Mouse (Mus musculus): ENCODE data around the gene Cerk.
A peak's percentile ranks its signal among the peaks of the same experiment; 100 is the strongest.
"Not testable (repeated sequence)": the region's sequence is repeated elsewhere in the genome, so short reads cannot be mapped to it uniquely, and the experiment has no call there.

Gene Cerk

GRCm38 (mm10) chr15:86109650-86110211 lies 76.2 kb downstream of the Cerk start:
- DNase-seq, result no peak

- no peak for DNase-seq
Measured at GRCm38 (mm10) chr15:86109245-86109644, 76.7 kb downstream of the Cerk start.

- DNase-seq, result peak; percentile 47
Measured at GRCm38 (mm10) chr15:86107831-86108471, 78.0 kb downstream of the Cerk start.

GRCm38 (mm10) chr15:86105751-86106150 lies 80.2 kb downstream of the Cerk start:
- no peak for DNase-seq

GRCm38 (mm10) chr15:86105345-86105697 lies 80.6 kb downstream of the Cerk start:
- DNase-seq, result no peak

- no peak for DNase-seq
Measured at GRCm38 (mm10) chr15:86104401-86105344, 81.3 kb downstream of the Cerk start.

- DNase-seq, result no peak
Measured at GRCm38 (mm10) chr15:86102308-86102707, 83.6 kb downstream of the Cerk start.

GRCm38 (mm10) chr15:86101585-86101984 lies 84.4 kb downstream of the Cerk start:
- no peak for DNase-seq

GRCm38 (mm10) chr15:86097871-86098270 lies 88.1 kb downstream of the Cerk start:
- peak; percentile 29 for DNase-seq

GRCm38 (mm10) chr15:86096604-86097020 lies 89.3 kb downstream of the Cerk start:
- not testable (repeated sequence) for DNase-seq

- DNase-seq, result no peak
Measured at GRCm38 (mm10) chr15:86095722-86096603, 90.0 kb downstream of the Cerk start.

GRCm38 (mm10) chr15:86094324-86095121 lies 91.4 kb downstream of the Cerk start:
- DNase-seq, result no peak

GRCm38 (mm10) chr15:86093236-86093635 lies 92.7 kb downstream of the Cerk start:
- no peak for DNase-seq

- no peak for DNase-seq
Measured at GRCm38 (mm10) chr15:86091998-86092670, 93.8 kb downstream of the Cerk start.

GRCm38 (mm10) chr15:86091201-86091997 lies 94.5 kb downstream of the Cerk start:
- no peak for DNase-seq

- no peak for DNase-seq
Measured at GRCm38 (mm10) chr15:86090578-86090977, 95.4 kb downstream of the Cerk start.

GRCm38 (mm10) chr15:86089991-86090529 lies 95.9 kb downstream of the Cerk start:
- DNase-seq, result peak; percentile 28
